Mouse (Mus musculus): Measurements from ENCODE around the gene Rgcc.

The Rgcc gene

GRCm38 (mm10) chr14:79278927-79279326, 22.5 kb downstream of the Rgcc start:
- in situ Hi-C loops (cut with MboI, MseI), result no loop called here

GRCm38 (mm10) chr14:79277922-79278321, 23.5 kb downstream of the Rgcc start:
- in situ Hi-C loops (cut with MboI, MseI), result no loop called here

GRCm38 (mm10) chr14:79275870-79276395, 25.5 kb downstream of the Rgcc start:
- in situ Hi-C loops (cut with MboI, MseI), result no loop called here

GRCm38 (mm10) chr14:79275441-79275840, 26.0 kb downstream of the Rgcc start:
- in situ Hi-C loops (cut with MboI, MseI), result no loop called here

GRCm38 (mm10) chr14:79273697-79274477, 27.6 kb downstream of the Rgcc start:
- in situ Hi-C loops (cut with MboI, MseI), result no loop called here

- in situ Hi-C loops (cut with MboI, MseI), result no loop called here
Observed at GRCm38 (mm10) chr14:79272991-79273390, 28.5 kb downstream of the Rgcc start.

GRCm38 (mm10) chr14:79272188-79272694, 29.2 kb downstream of the Rgcc start:
- in situ Hi-C loops (cut with MboI, MseI), result no loop called here

- in situ Hi-C loops (cut with MboI, MseI), result no loop called here
Observed at GRCm38 (mm10) chr14:79269551-79269950, 31.9 kb downstream of the Rgcc start.

- in situ Hi-C loops (cut with MboI, MseI), result no loop called here
Observed at GRCm38 (mm10) chr14:79267878-79268277, 33.6 kb downstream of the Rgcc start.

GRCm38 (mm10) chr14:79267382-79267781, 34.1 kb downstream of the Rgcc start:
- in situ Hi-C loops (cut with MboI, MseI), result no loop called here

- in situ Hi-C loops (cut with MboI, MseI), result no loop called here
Observed at GRCm38 (mm10) chr14:79266408-79266807, 35.0 kb downstream of the Rgcc start.

- in situ Hi-C loops (cut with MboI, MseI), result no loop called here
Observed at GRCm38 (mm10) chr14:79265738-79266137, 35.7 kb downstream of the Rgcc start.

GRCm38 (mm10) chr14:79263321-79263720, 38.1 kb downstream of the Rgcc start:
- in situ Hi-C loops (cut with MboI, MseI), result no loop called here

- in situ Hi-C loops (cut with MboI, MseI), result no loop called here
Observed at GRCm38 (mm10) chr14:79262677-79263076, 38.8 kb downstream of the Rgcc start.

- in situ Hi-C loops (cut with MboI, MseI), result no loop called here
Observed at GRCm38 (mm10) chr14:79259062-79259779, 42.2 kb downstream of the Rgcc start.

GRCm38 (mm10) chr14:79256656-79257055, 44.8 kb downstream of the Rgcc start:
- in situ Hi-C loops (cut with MboI, MseI), result no loop called here

GRCm38 (mm10) chr14:79255786-79256185, 45.7 kb downstream of the Rgcc start:
- in situ Hi-C loops (cut with MboI, MseI), result no loop called here

- in situ Hi-C loops (cut with MboI, MseI), result no loop called here
Observed at GRCm38 (mm10) chr14:79251727-79252285, 49.6 kb downstream of the Rgcc start.

GRCm38 (mm10) chr14:79244571-79244970, 56.9 kb downstream of the Rgcc start:
- in situ Hi-C loops (cut with MboI, MseI), result no loop called here

GRCm38 (mm10) chr14:79243038-79243883, 58.2 kb downstream of the Rgcc start:
- in situ Hi-C loops (cut with MboI, MseI), result no loop called here

GRCm38 (mm10) chr14:79242386-79242720, 59.1 kb downstream of the Rgcc start:
- in situ Hi-C loops (cut with MboI, MseI), result no loop called here

Measured in T-helper 2 cell (primary cell).